Mouse (Mus musculus): ENCODE results near the gene Olfr645.

- TF ChIP-seq CTCF (IDR thresholded peaks at IDR 0.05; ENCODE audit: borderline replicate concordance, extremely low read depth, insufficient read depth, insufficient read length): no peak
- no peak for TF ChIP-seq POLR2A (IDR thresholded peaks at IDR 0.05; ENCODE audit: borderline replicate concordance, extremely low read depth, insufficient read depth, insufficient read length, poor library complexity, severe bottlenecking)
These were observed 13.5 kb downstream of the Olfr645 start, which contains the start of gene Olfr644 for GRCm38 (mm10) chr7:104071769-104072168.
